Mouse (Mus musculus): ENCODE data around the gene Sidt2. TPM values are rescaled to one million over a fixed set of nuclear protein-coding genes. Genes with fewer than 3 reads are reported as not detected.
A peak's percentile ranks its signal among the peaks of the same experiment; 100 is the strongest.

Sidt2 gene
- polyA plus RNA-seq, 1 experiment from 2014 or later = 34.7 TPM

- ATAC-seq (replicated peaks; ENCODE audit: insufficient number of reproducible peaks, low FRiP score, low TSS enrichment) = peak; percentile 24; the same call in 1 of the 2 replicates
- peak overlapping the region; percentile 70 for H3K27ac ChIP-seq (ENCODE audit: low read depth, low read length)
- H3K9me3 ChIP-seq (replicated peaks; ENCODE audit: control insufficient read depth, low read length) = no peaks in the 10 kb centered on the region
- peak overlapping the region; percentile 92 for H3K4me2 ChIP-seq
- H3K4me1 ChIP-seq (ENCODE audit: control insufficient read depth, insufficient read depth, low read length) = peaks cover 13% of the 10 kb centered on the region
- WGBS (ENCODE audit: insufficient replicate concordance) = under 1% methylated on average over 61 of the region's 63 CpGs
- H3K4me3 ChIP-seq (ENCODE audit: low read depth, low read length) = peak overlapping the region; percentile 67
- peak overlapping the region; percentile 88 for H3K9ac ChIP-seq (ENCODE audit: low read depth, low read length)
- H3K27me3 ChIP-seq (ENCODE audit: control insufficient read depth, insufficient read depth, low read length) = no peaks in the 10 kb centered on the region
- H3K36me3 ChIP-seq (ENCODE audit: control insufficient read depth, insufficient read depth, low read length) = peaks cover 5% of the 10 kb centered on the region
Observed at GRCm38 (mm10) chr9:45954294-45955106, 558 bp downstream of the Sidt2 start.

- no peaks in the 10 kb centered on the region for H3K27me3 ChIP-seq (ENCODE audit: control insufficient read depth, insufficient read depth, low read length)
- peak overlapping the region; percentile 67 for H3K4me3 ChIP-seq (ENCODE audit: low read depth, low read length)
- no peaks in the 10 kb centered on the region for H3K9me3 ChIP-seq (replicated peaks; ENCODE audit: control insufficient read depth, low read length)
- peaks cover 13% of the 10 kb centered on the region for H3K4me1 ChIP-seq (ENCODE audit: control insufficient read depth, insufficient read depth, low read length)
- WGBS (ENCODE audit: insufficient replicate concordance) = 59% methylated on average over 13 of the region's 13 CpGs
- peak overlapping the region; percentile 92 for H3K4me2 ChIP-seq
- H3K36me3 ChIP-seq (ENCODE audit: control insufficient read depth, insufficient read depth, low read length) = peaks cover 10% of the 10 kb centered on the region
- H3K9ac ChIP-seq (ENCODE audit: low read depth, low read length) = peak overlapping the region; percentile 88
- H3K27ac ChIP-seq (ENCODE audit: low read depth, low read length) = peak overlapping the region; percentile 70
- no peak for ATAC-seq (replicated peaks; ENCODE audit: insufficient number of reproducible peaks, low FRiP score, low TSS enrichment)
Observed at GRCm38 (mm10) chr9:45953511-45954293, 1.4 kb downstream of the Sidt2 start.

- H3K4me3 ChIP-seq (ENCODE audit: low read depth, low read length) = no peak overlapping the region
- WGBS (ENCODE audit: insufficient replicate concordance) = 83% methylated on average over 7 of the region's 7 CpGs
- ATAC-seq (replicated peaks; ENCODE audit: insufficient number of reproducible peaks, low FRiP score, low TSS enrichment) = no peak
- peak overlapping the region; percentile 88; the same call in 1 of the 2 replicates for H3K9ac ChIP-seq (ENCODE audit: low read depth, low read length)
- no peaks in the 10 kb centered on the region for H3K9me3 ChIP-seq (replicated peaks; ENCODE audit: control insufficient read depth, low read length)
- H3K27ac ChIP-seq (ENCODE audit: low read depth, low read length) = no peak overlapping the region
- H3K36me3 ChIP-seq (ENCODE audit: control insufficient read depth, insufficient read depth, low read length) = peaks cover 10% of the 10 kb centered on the region
- H3K4me1 ChIP-seq (ENCODE audit: control insufficient read depth, insufficient read depth, low read length) = peaks cover 13% of the 10 kb centered on the region
- peak overlapping the region; percentile 92; the same call in 1 of the 2 replicates for H3K4me2 ChIP-seq
- no peaks in the 10 kb centered on the region for H3K27me3 ChIP-seq (ENCODE audit: control insufficient read depth, insufficient read depth, low read length)
Observed at GRCm38 (mm10) chr9:45952890-45953289, 2.2 kb downstream of the Sidt2 start.

GRCm38 (mm10) chr9:45952057-45952456 is 3.0 kb downstream of the Sidt2 start:
- no peak overlapping the region for H3K4me3 ChIP-seq (ENCODE audit: low read depth, low read length)
- H3K9ac ChIP-seq (ENCODE audit: low read depth, low read length) = no peak overlapping the region
- H3K4me2 ChIP-seq = no peak overlapping the region
- peaks cover 10% of the 10 kb centered on the region for H3K36me3 ChIP-seq (ENCODE audit: control insufficient read depth, insufficient read depth, low read length)
- no peak for ATAC-seq (replicated peaks; ENCODE audit: insufficient number of reproducible peaks, low FRiP score, low TSS enrichment)
- no peak overlapping the region for H3K27ac ChIP-seq (ENCODE audit: low read depth, low read length)
- H3K9me3 ChIP-seq (replicated peaks; ENCODE audit: control insufficient read depth, low read length) = no peaks in the 10 kb centered on the region
- peaks cover 13% of the 10 kb centered on the region for H3K4me1 ChIP-seq (ENCODE audit: control insufficient read depth, insufficient read depth, low read length)
- 86% methylated on average over 4 of the region's 4 CpGs for WGBS (ENCODE audit: insufficient replicate concordance)
- no peaks in the 10 kb centered on the region for H3K27me3 ChIP-seq (ENCODE audit: control insufficient read depth, insufficient read depth, low read length)

GRCm38 (mm10) chr9:45946872-45947183 is 8.2 kb downstream of the Sidt2 start:
- peaks cover 37% of the 10 kb centered on the region for H3K36me3 ChIP-seq (ENCODE audit: control insufficient read depth, insufficient read depth, low read length)
- H3K9ac ChIP-seq (ENCODE audit: low read depth, low read length) = no peak overlapping the region
- H3K27me3 ChIP-seq (ENCODE audit: control insufficient read depth, insufficient read depth, low read length) = no peaks in the 10 kb centered on the region
- ATAC-seq (replicated peaks; ENCODE audit: insufficient number of reproducible peaks, low FRiP score, low TSS enrichment) = no peak
- no peak overlapping the region for H3K4me2 ChIP-seq
- H3K9me3 ChIP-seq (replicated peaks; ENCODE audit: control insufficient read depth, low read length) = no peaks in the 10 kb centered on the region
- WGBS (ENCODE audit: insufficient replicate concordance) = 86% methylated on average over 10 of the region's 10 CpGs
- no peaks in the 10 kb centered on the region for H3K4me1 ChIP-seq (ENCODE audit: control insufficient read depth, insufficient read depth, low read length)
- no peak overlapping the region for H3K4me3 ChIP-seq (ENCODE audit: low read depth, low read length)
- H3K27ac ChIP-seq (ENCODE audit: low read depth, low read length) = no peak overlapping the region

GRCm38 (mm10) chr9:45946182-45946871 is 8.7 kb downstream of the Sidt2 start:
- Histone ChIP-seq H3K9me3 (replicated peaks; ENCODE audit: control insufficient read depth, low read length) (no peaks in the 10 kb centered on the region), H3K27ac (ENCODE audit: low read depth, low read length) (no peak overlapping the region), H3K4me2 (no peak overlapping the region), H3K27me3 (ENCODE audit: control insufficient read depth, insufficient read depth, low read length) (no peaks in the 10 kb centered on the region), H3K4me1 (ENCODE audit: control insufficient read depth, insufficient read depth, low read length) (no peaks in the 10 kb centered on the region), H3K4me3 (ENCODE audit: low read depth, low read length) (no peak overlapping the region), H3K36me3 (ENCODE audit: control insufficient read depth, insufficient read depth, low read length) (peaks cover 37% of the 10 kb centered on the region), H3K9ac (ENCODE audit: low read depth, low read length) (no peak overlapping the region)
- WGBS (ENCODE audit: insufficient replicate concordance) = 80% methylated on average over 16 of the region's 16 CpGs
- no peak for ATAC-seq (replicated peaks; ENCODE audit: insufficient number of reproducible peaks, low FRiP score, low TSS enrichment)

- no peaks in the 10 kb centered on the region for H3K4me1 ChIP-seq (ENCODE audit: control insufficient read depth, insufficient read depth, low read length)
- H3K4me3 ChIP-seq (ENCODE audit: low read depth, low read length) = no peak overlapping the region
- H3K27ac ChIP-seq (ENCODE audit: low read depth, low read length) = no peak overlapping the region
- ATAC-seq (replicated peaks; ENCODE audit: insufficient number of reproducible peaks, low FRiP score, low TSS enrichment) = no peak
- no peak overlapping the region for H3K9ac ChIP-seq (ENCODE audit: low read depth, low read length)
- 88% methylated on average over 13 of the region's 13 CpGs for WGBS (ENCODE audit: insufficient replicate concordance)
- no peak overlapping the region for H3K4me2 ChIP-seq
- no peaks in the 10 kb centered on the region for H3K9me3 ChIP-seq (replicated peaks; ENCODE audit: control insufficient read depth, low read length)
- H3K36me3 ChIP-seq (ENCODE audit: control insufficient read depth, insufficient read depth, low read length) = peaks cover 37% of the 10 kb centered on the region
- H3K27me3 ChIP-seq (ENCODE audit: control insufficient read depth, insufficient read depth, low read length) = no peaks in the 10 kb centered on the region
Observed at GRCm38 (mm10) chr9:45945721-45946120, 9.3 kb downstream of the Sidt2 start.

GRCm38 (mm10) chr9:45944506-45945400 is 10.3 kb downstream of the Sidt2 start:
- H3K36me3 ChIP-seq (ENCODE audit: control insufficient read depth, insufficient read depth, low read length) = peaks cover 35% of the 10 kb centered on the region
- H3K9ac ChIP-seq (ENCODE audit: low read depth, low read length) = no peak overlapping the region
- no peak for ATAC-seq (replicated peaks; ENCODE audit: insufficient number of reproducible peaks, low FRiP score, low TSS enrichment)
- no peaks in the 10 kb centered on the region for H3K27me3 ChIP-seq (ENCODE audit: control insufficient read depth, insufficient read depth, low read length)
- no peaks in the 10 kb centered on the region for H3K9me3 ChIP-seq (replicated peaks; ENCODE audit: control insufficient read depth, low read length)
- H3K4me2 ChIP-seq = no peak overlapping the region
- H3K4me1 ChIP-seq (ENCODE audit: control insufficient read depth, insufficient read depth, low read length) = no peaks in the 10 kb centered on the region
- no peak overlapping the region for H3K4me3 ChIP-seq (ENCODE audit: low read depth, low read length)
- 80% methylated on average over 13 of the region's 13 CpGs for WGBS (ENCODE audit: insufficient replicate concordance)
- no peak overlapping the region for H3K27ac ChIP-seq (ENCODE audit: low read depth, low read length)

Measured in heart, embryonic 11.5 days (tissue).